Mouse (Mus musculus) megakaryocyte, embryonic 14.5 days (primary cell): Measurements from ENCODE around the gene Tead2.

ENCODE experiments used
- FLI1 ChIP-seq: IDR thresholded peaks from 2 replicates; pipeline ENCODE4 v1.6.1; 2012; ENCODE audit warnings: low read length, inconsistent platforms, mixed read lengths
- GATA1 ChIP-seq: IDR thresholded peaks from 3 replicates; pipeline ENCODE4 v1.6.1; 2012; ENCODE audit warnings: mixed read lengths, low read length, inconsistent platforms, borderline replicate concordance

- no peak for TF ChIP-seq GATA1
- TF ChIP-seq FLI1 = no peak
Observed at GRCm38 (mm10) chr7:45229046-45229445, 13.5 kb downstream of the Tead2 start.
